Mouse (Mus musculus) embryo, embryonic 11.5 days (tissue): ENCODE data around the gene Oas1c.
"Not testable (repeated sequence)": the region's sequence is repeated elsewhere in the genome, so short reads cannot be mapped to it uniquely, and the experiment has no call there.

Experiments used
- DNase-seq: peaks from one replicate; pipeline ENCODE4 v3.0.0-alpha.2; 2012; ENCODE audit warnings: low read depth, low spot score

Gene Oas1c

GRCm38 (mm10) chr5:120811951-120812819 lies at the start of gene Oas1c:
Oas1c (minus strand) TSS chr5:120812514.
- DNase-seq: peak; percentile 67

GRCm38 (mm10) chr5:120861121-120861520 lies 48.8 kb upstream of the Oas1c start, which contains the start of gene Oas1h:
Oas1h (plus strand) TSS chr5:120861421.
- no peak for DNase-seq

- no peak for DNase-seq
These were observed 46.9 kb upstream of the Oas1c start for GRCm38 (mm10) chr5:120859241-120859640.

- peak; percentile 19 for DNase-seq
These were observed 37.4 kb upstream of the Oas1c start for GRCm38 (mm10) chr5:120849601-120850136.

- no peak for DNase-seq
These were observed 34.8 kb upstream of the Oas1c start, which contains the start of gene Oas1f for GRCm38 (mm10) chr5:120847067-120847466. Oas1f (plus strand) TSS chr5:120847367.

GRCm38 (mm10) chr5:120844713-120845112 lies 32.4 kb upstream of the Oas1c start:
- DNase-seq: no peak

- DNase-seq: peak; percentile 29
These were observed 24.6 kb upstream of the Oas1c start for GRCm38 (mm10) chr5:120836731-120837585.

GRCm38 (mm10) chr5:120833335-120834280 lies 21.3 kb upstream of the Oas1c start:
- no peak for DNase-seq

GRCm38 (mm10) chr5:120831031-120831430 lies 18.7 kb upstream of the Oas1c start:
- DNase-seq: no peak

GRCm38 (mm10) chr5:120818999-120819398 lies 6.7 kb upstream of the Oas1c start:
- DNase-seq: no peak

GRCm38 (mm10) chr5:120815949-120816348 lies 3.6 kb upstream of the Oas1c start:
- no peak for DNase-seq

GRCm38 (mm10) chr5:120813023-120813422 lies 709 bp upstream of the Oas1c start:
- no peak for DNase-seq

- no peak for DNase-seq
These were observed 3.1 kb downstream of the Oas1c start for GRCm38 (mm10) chr5:120809171-120809570.

GRCm38 (mm10) chr5:120806458-120806857 lies 5.9 kb downstream of the Oas1c start:
- DNase-seq: peak; percentile 40

- no peak for DNase-seq
These were observed 8.7 kb downstream of the Oas1c start for GRCm38 (mm10) chr5:120803596-120803995.

GRCm38 (mm10) chr5:120798943-120799342 lies 13.4 kb downstream of the Oas1c start:
- not testable (repeated sequence) for DNase-seq

- DNase-seq: not testable (repeated sequence)
These were observed 14.2 kb downstream of the Oas1c start for GRCm38 (mm10) chr5:120798147-120798546.

GRCm38 (mm10) chr5:120795480-120796034 lies 16.8 kb downstream of the Oas1c start, which contains the start of gene Oas1e:
Oas1e (minus strand) TSS chr5:120795530.
- DNase-seq: not testable (repeated sequence)

- peak; percentile 16 for DNase-seq
These were observed 19.3 kb downstream of the Oas1c start for GRCm38 (mm10) chr5:120793043-120793442.

GRCm38 (mm10) chr5:120787042-120787441 lies 25.3 kb downstream of the Oas1c start:
- DNase-seq: no peak
